Mouse (Mus musculus): Measurements from ENCODE around the gene Myom3. TPM values are rescaled to one million over a fixed set of nuclear protein-coding genes. Genes with fewer than 3 reads are reported as not detected.
A peak's percentile ranks its signal among the peaks of the same experiment; 100 is the strongest.

Myom3 gene
- polyA plus RNA-seq, 2 experiments: 5.0 to 12.7 TPM

DNA sequence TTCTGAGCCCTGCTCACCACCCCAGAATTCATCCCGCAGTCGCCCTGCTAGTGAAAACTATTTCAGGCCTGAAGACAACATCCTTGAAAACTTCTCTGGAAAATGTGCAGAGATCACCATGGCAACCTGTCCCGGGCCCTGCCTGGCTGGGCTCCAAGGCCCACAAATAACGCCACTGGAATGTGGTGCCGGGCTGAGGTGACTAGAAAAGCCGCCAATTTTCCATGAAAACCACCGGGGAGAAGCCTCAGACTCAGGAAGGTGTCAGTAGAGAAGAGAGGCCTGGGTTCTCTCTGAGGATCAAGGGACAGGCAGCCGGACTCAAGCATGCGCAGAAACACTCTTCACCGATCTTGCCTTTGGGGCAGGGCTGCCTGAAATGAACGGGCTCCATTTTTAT is 69.0 kb downstream of the Myom3 start:
- H3K9ac ChIP-seq (ENCODE audit: low read depth, low read length, severe bottlenecking): no peak overlapping the region

DNA sequence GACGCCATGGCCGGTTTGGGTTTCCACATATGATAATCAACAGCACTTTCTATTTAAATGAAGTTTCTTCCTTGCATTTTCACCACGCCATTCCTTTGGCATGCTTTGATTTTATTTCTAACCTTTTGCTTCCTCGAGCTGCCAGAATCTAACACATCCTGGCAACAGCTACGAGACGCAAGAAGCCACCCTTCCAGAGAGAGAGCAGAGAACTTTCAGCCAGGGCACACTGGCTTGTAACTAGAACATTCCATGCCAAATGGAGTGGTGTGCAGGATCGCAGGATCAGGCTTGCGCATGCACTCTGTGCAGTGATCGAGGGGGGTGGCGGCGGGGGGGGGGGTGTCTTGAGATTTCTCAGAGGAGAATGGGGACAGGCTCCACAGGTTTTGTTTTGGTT is 72.6 kb downstream of the Myom3 start:
- DNase-seq (ENCODE audit: low spot score) (no peak), ATAC-seq (ENCODE audit: low FRiP score, low read depth) (no peak)
- TF ChIP-seq POLR2A (IDR thresholded peaks at IDR 0.05; ENCODE audit: borderline replicate concordance, extremely low read depth, insufficient read depth, insufficient read length): no peak
- Histone ChIP-seq H3K36me3 (ENCODE audit: control insufficient read depth, insufficient read depth, low read length) (no peaks in the 10 kb centered on the region), H3K4me1 (ENCODE audit: control insufficient read depth, insufficient read depth, low read length) (peaks cover 34% of the 10 kb centered on the region), H3K27me3 (ENCODE audit: control insufficient read depth, insufficient read depth, low read length) (no peaks in the 10 kb centered on the region), H3K9me3 (ENCODE audit: control insufficient read depth, low read length) (no peaks in the 10 kb centered on the region), H3K4me2 (replicated peaks; ENCODE audit: low read depth, low read length, severe bottlenecking) (no peak overlapping the region), H3K4me3 (replicated peaks; ENCODE audit: low read length) (no peak overlapping the region), H3K9ac (ENCODE audit: low read depth, low read length, severe bottlenecking) (no peak overlapping the region), H3K27ac (replicated peaks; ENCODE audit: low read depth, low read length) (peak overlapping the region; percentile 30; the same call in 1 of the 2 replicates)
- 62% methylated on average over 11 of the region's 11 CpGs for WGBS

More for the DNA sequence above, 69.0 kb downstream of the Myom3 start:
- peak overlapping the region; percentile 29 for H3K4me2 ChIP-seq (replicated peaks; ENCODE audit: low read depth, low read length, severe bottlenecking)
- peak overlapping the region; percentile 93 for H3K27ac ChIP-seq (replicated peaks; ENCODE audit: low read depth, low read length)
- no peak overlapping the region for H3K4me3 ChIP-seq (replicated peaks; ENCODE audit: low read length)
- 11% methylated on average over 11 of the region's 11 CpGs for WGBS
- no peak for TF ChIP-seq POLR2A (IDR thresholded peaks at IDR 0.05; ENCODE audit: borderline replicate concordance, extremely low read depth, insufficient read depth, insufficient read length)
- no peaks in the 10 kb centered on the region for H3K36me3 ChIP-seq (ENCODE audit: control insufficient read depth, insufficient read depth, low read length)
- H3K27me3 ChIP-seq (ENCODE audit: control insufficient read depth, insufficient read depth, low read length): no peaks in the 10 kb centered on the region
- H3K9me3 ChIP-seq (ENCODE audit: control insufficient read depth, low read length): no peaks in the 10 kb centered on the region
- peaks cover 34% of the 10 kb centered on the region for H3K4me1 ChIP-seq (ENCODE audit: control insufficient read depth, insufficient read depth, low read length)
- ATAC-seq (ENCODE audit: low FRiP score, low read depth) (peak; percentile 85), DNase-seq (ENCODE audit: low spot score) (peak; percentile 91)

DNA sequence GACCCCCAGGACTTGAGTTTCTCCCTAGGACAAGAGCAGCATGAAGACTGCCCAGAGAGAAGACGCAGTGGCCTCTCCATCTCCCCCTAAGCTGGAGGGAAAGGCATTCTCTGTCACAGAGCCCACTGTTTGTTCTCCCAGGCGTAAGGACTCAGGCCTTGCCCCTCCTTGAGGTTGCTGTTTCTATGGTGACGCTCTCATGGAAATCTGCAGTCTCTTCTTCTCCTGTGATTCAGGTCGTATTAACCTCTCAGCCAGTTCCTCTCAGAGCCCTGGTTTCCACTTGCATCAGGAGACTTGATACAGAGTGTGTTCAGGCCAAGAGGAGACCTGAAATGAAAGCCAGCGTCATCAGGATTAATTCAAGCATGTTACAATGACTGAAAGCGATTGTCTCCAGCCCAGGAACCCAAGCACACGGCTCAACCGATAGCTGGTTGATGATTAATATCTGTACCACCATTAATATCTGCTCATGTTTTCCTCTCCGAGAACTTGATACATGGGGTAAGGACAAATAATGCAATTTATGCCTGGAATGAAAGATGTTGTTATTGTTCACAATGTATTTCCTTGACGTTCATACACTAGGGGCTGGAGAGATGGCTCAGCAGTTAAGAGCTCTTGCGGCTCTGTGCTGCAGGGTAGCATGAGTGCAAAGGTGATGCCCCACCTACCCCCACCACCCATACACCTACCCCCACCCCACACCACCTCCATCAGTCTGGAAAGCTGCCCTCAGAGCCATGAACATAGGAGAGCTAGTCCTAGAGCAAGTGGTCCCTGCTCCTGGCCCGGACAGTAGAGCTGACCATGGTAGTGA is 74.0 kb downstream of the Myom3 start:
- no peak for ATAC-seq (ENCODE audit: low FRiP score, low read depth)
- H3K9me3 ChIP-seq (ENCODE audit: control insufficient read depth, low read length): no peaks in the 10 kb centered on the region
- H3K36me3 ChIP-seq (ENCODE audit: control insufficient read depth, insufficient read depth, low read length): no peaks in the 10 kb centered on the region
- no peak overlapping the region for H3K4me3 ChIP-seq (replicated peaks; ENCODE audit: low read length)
- no peak overlapping the region; the same call in 1 of the 2 replicates for H3K27ac ChIP-seq (replicated peaks; ENCODE audit: low read depth, low read length)
- H3K9ac ChIP-seq (ENCODE audit: low read depth, low read length, severe bottlenecking): no peak overlapping the region
- no peak for DNase-seq (ENCODE audit: low spot score)
- no peak for TF ChIP-seq POLR2A (IDR thresholded peaks at IDR 0.05; ENCODE audit: borderline replicate concordance, extremely low read depth, insufficient read depth, insufficient read length)
- peaks cover 28% of the 10 kb centered on the region for H3K4me1 ChIP-seq (ENCODE audit: control insufficient read depth, insufficient read depth, low read length)
- H3K27me3 ChIP-seq (ENCODE audit: control insufficient read depth, insufficient read depth, low read length): no peaks in the 10 kb centered on the region
- WGBS: 75% methylated on average over 12 of the region's 12 CpGs
- no peak overlapping the region for H3K4me2 ChIP-seq (replicated peaks; ENCODE audit: low read depth, low read length, severe bottlenecking)

DNA sequence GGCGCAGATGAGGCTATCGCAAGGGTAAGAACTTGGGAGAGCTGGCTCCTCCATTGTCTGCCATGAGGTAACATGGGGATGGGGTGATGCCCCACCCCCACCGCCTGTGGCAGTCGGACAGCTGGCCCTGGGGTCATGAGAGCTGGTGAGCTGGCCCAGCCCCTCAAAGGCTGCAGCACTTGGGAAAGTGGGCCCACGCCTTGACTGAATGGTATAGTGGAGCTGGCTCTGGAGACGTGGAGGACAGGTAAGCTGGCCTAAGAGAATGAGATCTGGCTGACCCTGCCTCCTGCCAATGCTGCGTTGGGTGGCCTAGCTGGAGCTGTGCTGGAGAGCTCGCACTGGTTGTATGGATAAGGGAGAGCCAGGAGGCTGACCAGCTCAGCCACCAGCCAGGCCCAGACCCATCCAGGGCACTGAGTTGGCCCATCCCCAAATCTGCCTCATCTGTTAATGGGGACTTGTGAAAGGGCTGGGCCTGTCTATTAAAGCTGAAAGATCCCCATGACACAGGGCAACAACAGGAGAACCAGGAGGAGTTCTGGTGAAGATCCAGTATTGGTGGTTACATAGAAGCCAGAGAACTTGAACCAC is 74.7 kb downstream of the Myom3 start:
- H3K9ac ChIP-seq (ENCODE audit: low read depth, low read length, severe bottlenecking): no peak overlapping the region
- no peaks in the 10 kb centered on the region for H3K36me3 ChIP-seq (ENCODE audit: control insufficient read depth, insufficient read depth, low read length)
- H3K4me2 ChIP-seq (replicated peaks; ENCODE audit: low read depth, low read length, severe bottlenecking): no peak overlapping the region
- H3K4me3 ChIP-seq (replicated peaks; ENCODE audit: low read length): no peak overlapping the region
- 86% methylated on average over 8 of the region's 8 CpGs for WGBS
- no peak for TF ChIP-seq POLR2A (IDR thresholded peaks at IDR 0.05; ENCODE audit: borderline replicate concordance, extremely low read depth, insufficient read depth, insufficient read length)
- peaks cover 22% of the 10 kb centered on the region for H3K4me1 ChIP-seq (ENCODE audit: control insufficient read depth, insufficient read depth, low read length)
- ATAC-seq (ENCODE audit: low FRiP score, low read depth): no peak
- H3K27ac ChIP-seq (replicated peaks; ENCODE audit: low read depth, low read length): no peak overlapping the region
- no peak for DNase-seq (ENCODE audit: low spot score)
- H3K27me3 ChIP-seq (ENCODE audit: control insufficient read depth, insufficient read depth, low read length): no peaks in the 10 kb centered on the region
- no peaks in the 10 kb centered on the region for H3K9me3 ChIP-seq (ENCODE audit: control insufficient read depth, low read length)

DNA sequence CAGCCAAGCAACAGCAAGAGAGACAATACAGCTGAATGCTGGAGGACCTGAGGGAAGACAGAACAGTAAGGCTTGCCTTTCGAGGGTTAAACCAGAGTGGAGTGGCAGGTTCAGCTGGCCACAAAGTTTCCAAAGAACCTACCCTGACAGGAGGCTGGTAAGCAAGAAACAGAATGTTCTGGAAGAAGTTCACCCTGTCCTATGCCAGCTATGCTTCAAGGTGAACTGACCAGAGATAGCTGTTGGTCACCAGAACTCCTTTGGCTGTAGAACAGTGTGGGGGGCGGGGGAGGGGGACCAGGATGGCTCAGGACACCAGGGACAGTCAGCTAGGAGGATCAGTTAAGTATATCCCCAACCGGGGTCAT is 79.4 kb downstream of the Myom3 start:
- ATAC-seq (ENCODE audit: low FRiP score, low read depth) (no peak), DNase-seq (ENCODE audit: low spot score) (no peak)
- no peaks in the 10 kb centered on the region for H3K9me3 ChIP-seq (ENCODE audit: control insufficient read depth, low read length)
- H3K4me3 ChIP-seq (replicated peaks; ENCODE audit: low read length): no peak overlapping the region
- no peak overlapping the region for H3K27ac ChIP-seq (replicated peaks; ENCODE audit: low read depth, low read length)
- no peak overlapping the region for H3K4me2 ChIP-seq (replicated peaks; ENCODE audit: low read depth, low read length, severe bottlenecking)
- no peak overlapping the region for H3K9ac ChIP-seq (ENCODE audit: low read depth, low read length, severe bottlenecking)
- no peaks in the 10 kb centered on the region for H3K27me3 ChIP-seq (ENCODE audit: control insufficient read depth, insufficient read depth, low read length)
- no peaks in the 10 kb centered on the region for H3K4me1 ChIP-seq (ENCODE audit: control insufficient read depth, insufficient read depth, low read length)
- H3K36me3 ChIP-seq (ENCODE audit: control insufficient read depth, insufficient read depth, low read length): no peaks in the 10 kb centered on the region
- 83% methylated on average over 3 of the region's 3 CpGs for WGBS
- TF ChIP-seq POLR2A (IDR thresholded peaks at IDR 0.05; ENCODE audit: borderline replicate concordance, extremely low read depth, insufficient read depth, insufficient read length): no peak
